Mouse (Mus musculus) olfactory bulb, adult 2 months (tissue): ENCODE measurements around the gene Trim23. TPM values are rescaled to one million over a fixed set of nuclear protein-coding genes. Genes with fewer than 3 reads are reported as not detected.
"Not testable (repeated sequence)": the region's sequence is repeated elsewhere in the genome, so short reads cannot be mapped to it uniquely, and the experiment has no call there.

ENCODE experiments used
- H3K27ac ChIP-seq: fragments of 200-500 bp; 2 replicates; pipeline ENCODE4 v1.5.1; 2012; ENCODE audit warnings: low read depth, low read length; ENCODE audit not compliant: insufficient read depth
- H3K4me1 ChIP-seq: fragments of 200-500 bp; 2 replicates; pipeline ENCODE4 v1.6.1; 2012; ENCODE audit warnings: low read length; ENCODE audit not compliant: control insufficient read depth, insufficient read depth
- H3K4me3 ChIP-seq: fragments of 200-500 bp; 2 replicates; pipeline ENCODE4 v1.5.1; 2012; ENCODE audit warnings: mild to moderate bottlenecking, low read depth, low read length, moderate library complexity; ENCODE audit not compliant: insufficient read depth
- CTCF ChIP-seq: fragments of 200-500 bp; IDR thresholded peaks from 2 replicates; pipeline ENCODE4 v1.5.1; 2012; ENCODE audit warnings: low read depth, mild to moderate bottlenecking, low read length, moderate library complexity; ENCODE audit not compliant: insufficient read depth
- POLR2A ChIP-seq: fragments of 200-500 bp; IDR thresholded peaks from 2 replicates; pipeline ENCODE4 v1.6.1; 2012; ENCODE audit warnings: mild to moderate bottlenecking, low read depth, low read length, moderate library complexity; ENCODE audit not compliant: insufficient read depth
- WGBS: fragments of 180-500 bp; shearing (Covaris S2); methylation state at CpG from one replicate; pipeline ENCODE4 v1.1.7; 2018; 5-methylcytosine and 5-hydroxymethylcytosine counted together
- polyA plus RNA-seq: library from polyadenylated mRNA; stranded (reverse); fragments of >200 nt; gene quantifications from 2 replicates; pipeline ENCODE4 v1.2.4, GENCODE M21; 2012; ENCODE audit warnings: low replicate concordance; ENCODE audit not compliant: missing spikeins, insufficient read depth, insufficient read length

Gene Trim23
- polyA plus RNA-seq, 1 experiment: not detected

DNA sequence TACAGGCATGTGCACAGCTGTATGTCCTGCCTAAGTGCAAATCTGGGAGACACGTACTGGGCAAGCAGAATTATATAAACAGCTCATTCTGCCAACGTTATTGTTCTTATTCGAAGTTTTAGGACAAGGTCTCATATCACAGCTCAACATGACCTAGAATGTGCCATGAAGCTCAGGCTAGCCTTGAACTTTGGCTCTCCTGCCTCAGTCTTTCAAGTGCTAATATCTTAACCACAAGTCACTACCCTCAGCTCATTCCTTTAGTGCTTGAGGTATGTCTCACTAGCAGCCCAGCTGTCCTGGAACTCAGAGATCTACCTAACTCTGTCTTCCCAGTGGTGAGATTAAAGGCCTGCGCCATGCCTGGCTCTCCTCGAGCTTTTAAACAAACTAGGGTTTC, 6.9 kb upstream of the Trim23 start:
- WGBS: 92% methylated on average over 5 of the region's 5 CpGs
- Histone ChIP-seq H3K27ac (no peak overlapping the region), H3K4me1 (peaks cover 3% of the 10 kb centered on the region; the same call in 1 of the 2 replicates), H3K4me3 (no peak overlapping the region)
- no peak for TF ChIP-seq CTCF

DNA sequence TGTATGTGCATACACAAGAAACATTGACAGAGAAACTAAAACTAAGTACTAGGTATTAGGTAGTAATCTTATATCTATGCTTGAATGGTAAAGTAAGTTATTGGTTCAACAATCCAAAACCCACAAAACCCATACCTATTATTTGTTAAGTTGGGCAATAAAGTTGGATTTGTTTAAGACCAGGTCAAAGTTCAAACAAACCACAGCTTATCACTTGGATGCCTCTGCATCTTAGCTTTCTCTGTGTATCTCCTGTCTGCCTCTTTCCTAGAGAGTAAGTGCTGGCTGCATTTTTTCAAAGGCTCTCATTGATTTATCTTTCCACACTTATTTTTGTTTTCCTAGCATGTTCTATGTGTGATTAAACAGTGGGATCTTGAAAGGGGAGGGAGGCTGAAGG, 6.1 kb upstream of the Trim23 start:
- peaks cover 3% of the 10 kb centered on the region; the same call in 1 of the 2 replicates for H3K4me1 ChIP-seq
- TF ChIP-seq CTCF (no peak), POLR2A (no peak)
- no peak overlapping the region for H3K4me3 ChIP-seq
- H3K27ac ChIP-seq: no peak overlapping the region

DNA sequence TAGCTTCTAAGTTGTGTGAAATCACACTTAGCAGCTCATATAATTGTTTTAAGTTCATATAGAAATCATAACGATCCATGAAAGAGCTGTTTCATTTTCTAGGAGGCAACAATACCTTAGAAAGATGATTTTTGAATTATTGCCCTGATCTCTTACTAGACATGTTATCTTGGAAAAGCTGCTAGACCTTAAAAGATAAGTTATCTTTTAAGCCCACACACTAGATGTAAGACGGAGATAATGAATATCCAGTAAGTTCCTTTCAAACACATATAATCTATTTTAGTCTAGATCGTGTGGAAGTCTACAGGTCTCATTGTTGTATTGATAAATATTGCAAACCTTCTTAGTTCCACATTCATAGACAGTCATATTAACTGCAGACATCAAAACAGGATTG, 1.7 kb upstream of the Trim23 start:
- TF ChIP-seq POLR2A (no peak), CTCF (no peak)
- Histone ChIP-seq H3K4me1 (peaks cover 3% of the 10 kb centered on the region; the same call in 1 of the 2 replicates), H3K4me3 (no peak overlapping the region), H3K27ac (no peak overlapping the region)
- 49% methylated on average over 3 of the region's 3 CpGs for WGBS

DNA sequence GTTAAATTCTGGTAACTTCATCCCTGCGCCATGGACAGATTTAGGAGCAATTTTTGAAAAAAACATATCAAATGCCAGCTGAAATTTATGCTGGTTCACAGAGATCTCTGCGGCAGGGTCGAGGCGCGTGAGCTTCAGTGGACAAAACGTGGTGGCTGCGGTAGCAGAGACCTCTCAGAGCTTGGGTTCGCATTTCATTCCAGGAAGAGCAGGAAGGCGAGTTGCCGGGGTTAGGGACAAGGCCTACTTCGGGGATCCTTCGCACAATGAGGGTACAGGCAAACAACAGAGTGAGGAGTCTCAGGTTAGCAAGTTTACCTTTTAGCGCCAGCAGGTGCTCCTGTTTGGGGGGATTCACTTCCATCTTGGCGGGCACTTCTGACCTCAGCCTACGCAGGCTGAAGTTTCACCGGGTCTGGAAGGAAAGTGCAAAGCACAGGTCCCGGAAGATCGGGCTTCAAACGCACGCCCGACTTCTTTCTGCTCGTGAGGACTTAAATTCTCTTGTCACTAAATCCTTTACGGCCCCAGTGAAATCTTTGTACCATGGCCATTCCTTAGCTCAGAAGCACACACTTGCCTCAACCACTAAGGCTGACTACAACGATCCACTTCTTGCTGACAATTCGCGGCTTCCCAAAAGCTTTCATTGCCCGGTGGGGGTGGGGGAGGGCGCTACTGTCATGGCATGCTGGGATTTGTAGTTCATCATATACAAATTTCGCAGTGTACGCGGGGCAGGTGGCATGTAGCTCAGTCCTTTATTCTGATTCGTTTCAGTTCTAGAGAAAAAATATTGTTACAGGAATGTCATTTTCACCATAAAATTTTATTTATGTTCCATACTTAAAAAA, 574 bp upstream of the Trim23 start, which contains the start of gene Trappc13:
Gene Trappc13 (minus strand): TSS at position 674 of the 854 bp plus-strand sequence.
- under 1% methylated on average over 32 of the region's 32 CpGs for WGBS
- H3K27ac ChIP-seq: peak within 1 kb of the TSS; percentile 68
- H3K4me1 ChIP-seq: peaks cover 3% of the 10 kb centered on the region; the same call in 1 of the 2 replicates
- peak within 1 kb of the TSS; percentile 97 for H3K4me3 ChIP-seq
- TF ChIP-seq CTCF (no peak), POLR2A (no peak)

DNA sequence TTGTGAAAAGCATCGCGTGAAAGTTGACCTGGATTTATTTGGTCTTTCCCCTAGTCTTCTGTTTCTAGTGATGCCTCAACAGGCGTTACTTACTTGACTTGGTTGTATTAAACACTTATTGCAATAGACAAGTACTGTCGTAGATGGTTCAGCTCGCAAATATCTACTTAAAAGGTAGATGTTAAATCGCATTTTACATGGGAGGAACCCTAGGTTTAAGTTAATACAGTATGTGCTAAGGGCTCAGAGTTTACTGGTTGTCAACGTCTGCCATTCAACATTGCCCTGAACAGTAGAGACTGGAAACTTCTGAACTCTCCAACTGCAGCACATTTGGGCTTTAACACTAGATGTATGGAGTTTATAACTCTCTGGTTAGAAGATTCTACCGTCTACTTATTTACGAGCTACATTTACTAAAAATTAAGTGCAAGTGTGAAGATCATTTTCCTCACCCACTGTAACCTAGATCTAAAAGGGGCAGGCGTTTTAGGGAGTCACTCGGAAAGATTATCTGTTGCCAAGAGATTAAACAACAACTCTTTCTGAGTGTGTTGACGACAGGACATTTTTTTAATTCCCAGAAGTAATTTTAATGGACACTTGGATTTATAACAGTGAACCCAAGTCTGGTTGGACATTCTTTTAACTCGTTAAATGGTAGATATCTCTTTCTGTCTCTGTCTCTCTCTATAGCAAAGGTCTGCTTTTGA, 735 bp downstream of the Trim23 start:
- TF ChIP-seq POLR2A (no peak), CTCF (no peak)
- Histone ChIP-seq H3K4me1 (peaks cover 3% of the 10 kb centered on the region; the same call in 1 of the 2 replicates), H3K4me3 (peak overlapping the region; percentile 92), H3K27ac (peak overlapping the region; percentile 68; the same call in 1 of the 2 replicates)
- 11% methylated on average over 13 of the region's 13 CpGs for WGBS

DNA sequence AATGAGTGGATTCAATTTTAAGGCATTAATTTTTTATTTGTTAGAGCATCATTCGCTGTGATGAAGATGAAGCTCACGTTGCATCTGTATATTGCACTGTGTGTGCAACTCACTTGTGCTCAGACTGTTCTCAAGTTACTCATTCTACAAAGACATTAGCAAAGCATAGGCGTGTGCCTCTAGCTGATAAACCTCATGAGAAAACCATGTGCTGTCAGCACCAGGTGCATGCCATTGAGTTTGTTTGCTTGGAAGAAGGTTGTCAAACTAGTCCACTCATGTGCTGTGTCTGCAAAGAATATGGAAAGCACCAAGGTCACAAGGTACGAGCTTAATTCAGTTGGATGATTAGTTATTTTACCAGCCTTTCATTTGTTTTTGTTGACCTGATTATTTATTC, 8.8 kb downstream of the Trim23 start:
- H3K27ac ChIP-seq: no peak overlapping the region
- no peaks in the 10 kb centered on the region for H3K4me1 ChIP-seq
- 90% methylated on average over 4 of the region's 4 CpGs for WGBS
- H3K4me3 ChIP-seq: no peak overlapping the region
- TF ChIP-seq CTCF (no peak), POLR2A (no peak)

DNA sequence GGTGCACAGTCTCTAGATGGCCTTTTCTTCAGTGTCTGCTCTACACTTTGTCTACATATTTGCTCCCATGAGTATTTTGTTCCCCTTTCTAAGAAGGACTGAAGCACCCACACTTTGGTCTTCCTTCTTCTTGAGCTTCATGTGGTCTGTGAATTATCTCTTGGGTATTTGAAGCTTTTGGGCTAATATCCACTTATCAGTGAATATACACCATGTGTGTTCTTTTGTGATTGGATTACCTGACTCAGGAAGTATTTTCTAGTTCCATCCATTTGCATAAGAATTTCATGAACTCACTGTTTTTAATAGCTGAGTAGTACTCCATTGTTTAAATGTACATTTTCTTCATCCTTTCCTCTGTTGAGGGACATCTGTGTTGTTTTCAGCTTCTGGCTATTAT, 17.3 kb downstream of the Trim23 start:
- H3K27ac ChIP-seq, H3K4me3 ChIP-seq: not testable (repeated sequence)

DNA sequence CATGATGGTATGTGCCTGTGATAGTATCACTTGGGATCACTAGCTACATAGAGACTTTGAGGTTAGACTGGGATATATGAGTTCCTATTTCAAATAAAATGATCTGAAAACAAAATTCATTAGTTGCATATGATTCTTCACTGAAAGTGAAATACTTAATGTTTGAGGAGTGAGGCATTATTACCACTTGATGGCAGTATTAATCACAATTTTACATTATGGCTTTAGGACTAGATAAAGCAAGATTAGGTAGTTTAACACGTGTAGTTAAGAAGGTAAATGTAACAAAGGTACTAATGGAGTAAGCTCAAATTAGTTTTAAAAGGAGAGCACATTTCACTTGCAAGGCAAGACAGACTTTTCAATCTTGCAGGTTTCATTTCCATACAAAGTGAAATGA, 25.7 kb downstream of the Trim23 start:
- H3K4me1 ChIP-seq: no peaks in the 10 kb centered on the region
- H3K4me3 ChIP-seq: no peak overlapping the region
- 43% methylated on average over 1 of the region's 1 CpGs for WGBS
- TF ChIP-seq POLR2A (no peak), CTCF (no peak)
- no peak overlapping the region for H3K27ac ChIP-seq

More for the DNA sequence above, 17.3 kb downstream of the Trim23 start:
- H3K4me1 ChIP-seq: not testable (repeated sequence)

DNA sequence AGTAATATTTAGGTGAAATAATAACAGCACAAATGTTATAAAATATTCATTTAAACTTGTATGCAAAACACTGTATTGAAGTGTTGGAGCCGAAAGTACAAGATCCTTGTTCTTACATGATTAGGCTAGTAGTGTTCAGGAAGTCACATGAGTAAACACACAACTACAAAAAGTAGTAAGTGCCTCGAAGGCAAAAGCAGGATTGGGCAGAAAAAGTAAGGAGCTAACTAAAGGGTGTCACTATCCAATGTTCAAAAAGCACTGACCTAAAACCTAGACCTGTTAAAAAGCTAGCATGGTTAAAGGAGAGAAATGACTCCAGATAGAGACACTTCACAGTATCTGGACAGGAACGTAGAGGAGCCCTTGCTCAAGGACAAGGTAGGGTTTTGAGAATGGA, 48.9 kb downstream of the Trim23 start:
- Histone ChIP-seq H3K27ac (no peak overlapping the region), H3K4me3 (no peak overlapping the region), H3K4me1 (no peaks in the 10 kb centered on the region)
- WGBS: 42% methylated on average over 3 of the region's 3 CpGs
- TF ChIP-seq POLR2A (no peak), CTCF (no peak)
